Mouse (Mus musculus) cerebellum, adult 18-20 months (tissue): ENCODE results near the gene Prkg1.
"Not testable (repeated sequence)": the region's sequence is repeated elsewhere in the genome, so short reads cannot be mapped to it uniquely, and the experiment has no call there.

Experiments
- DNase-seq, 2 experiments: peaks; one replicate each; pipeline ENCODE4 v3.0.0; 2021

Prkg1 gene

GRCm38 (mm10) chr19:31279797-31280486, 484.9 kb downstream of the Prkg1 start:
- peak; percentile 5 to 8 for DNase-seq

GRCm38 (mm10) chr19:31262438-31262837, 502.4 kb downstream of the Prkg1 start:
- no peak for DNase-seq

DNA sequence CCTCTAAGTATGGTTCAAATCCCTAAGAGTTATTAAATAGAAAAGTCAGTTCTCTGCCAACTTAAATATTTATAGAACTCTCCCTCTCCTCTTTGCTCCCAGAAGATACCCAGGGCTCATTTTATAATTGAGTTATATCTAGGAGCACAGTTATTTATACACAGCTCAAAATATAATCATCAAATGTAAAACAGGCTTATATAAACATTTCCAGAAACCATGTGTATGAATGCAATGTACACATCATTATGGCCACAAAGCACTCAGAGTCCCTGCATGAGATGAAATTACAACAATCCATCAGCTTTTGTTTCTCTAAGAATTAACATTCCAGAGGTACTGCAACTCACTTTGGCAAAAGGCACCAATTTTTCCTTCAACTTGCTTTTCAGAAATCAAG, 504.3 kb downstream of the Prkg1 start:
- DNase-seq = no peak

GRCm38 (mm10) chr19:31255780-31256179, 509.1 kb downstream of the Prkg1 start:
- DNase-seq = no peak

DNA sequence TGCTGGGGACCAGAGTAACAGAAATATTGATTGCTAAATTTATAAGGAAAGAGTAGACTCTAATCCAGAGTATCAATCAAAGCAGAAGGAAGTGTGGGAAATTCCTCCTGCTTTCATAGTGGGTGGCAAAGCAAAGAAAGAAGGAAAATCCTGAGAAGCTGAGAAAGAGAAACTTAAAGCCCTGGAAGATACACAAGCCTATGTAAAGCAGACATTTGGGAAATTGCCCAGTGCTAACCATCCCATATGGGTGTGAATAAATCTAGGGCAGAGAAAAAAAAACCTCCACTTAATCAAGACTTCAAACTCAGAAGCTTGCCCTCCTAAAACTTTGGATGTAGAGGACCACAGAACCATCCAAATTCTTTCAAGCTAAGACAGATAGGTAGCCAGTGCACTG, 532.4 kb downstream of the Prkg1 start:
- no peak for DNase-seq

GRCm38 (mm10) chr19:31228385-31228784, 536.4 kb downstream of the Prkg1 start:
- DNase-seq = no peak

- no peak for DNase-seq
Observed at GRCm38 (mm10) chr19:31223457-31223856, 541.4 kb downstream of the Prkg1 start.

GRCm38 (mm10) chr19:31219261-31219660, 545.6 kb downstream of the Prkg1 start:
- DNase-seq = not testable (repeated sequence)

DNA sequence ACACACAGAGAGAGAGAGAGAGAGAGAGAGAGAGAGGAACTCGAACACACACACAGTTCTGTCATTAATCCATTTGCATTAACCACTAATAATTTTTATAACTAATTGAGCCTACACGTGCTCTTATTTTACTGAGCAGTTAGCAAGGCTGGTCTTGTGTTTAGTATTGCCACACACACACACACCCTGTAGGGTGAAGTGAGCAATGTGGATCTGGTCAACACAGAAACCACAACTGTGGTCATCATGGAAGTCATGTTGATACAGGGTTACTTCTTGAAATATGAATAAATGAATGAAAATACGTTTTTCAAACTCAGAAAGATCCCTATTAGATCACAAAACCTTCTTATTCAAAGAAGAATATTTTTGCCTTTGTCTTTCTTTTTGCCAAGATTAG, 554.0 kb downstream of the Prkg1 start:
- DNase-seq = no peak

DNA sequence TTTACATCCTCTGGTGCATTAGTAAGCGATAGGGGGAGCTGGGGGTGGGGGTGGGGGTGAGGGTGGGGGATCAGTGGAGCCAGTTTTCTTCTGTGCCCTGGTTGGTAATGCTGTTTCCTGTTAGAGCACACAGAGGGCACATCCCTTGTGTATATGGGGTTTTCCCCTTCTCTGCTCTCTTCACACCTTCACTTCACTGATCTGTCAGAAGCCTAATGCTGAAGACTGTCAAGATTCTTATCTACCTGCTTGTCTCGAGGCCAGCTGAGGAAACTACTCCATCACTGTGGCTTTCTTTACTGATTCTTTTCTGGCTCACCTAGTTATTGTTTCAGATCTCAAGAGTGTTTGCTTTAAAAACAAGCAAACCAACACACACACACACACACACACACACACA, 554.4 kb downstream of the Prkg1 start:
- no peak for DNase-seq

DNA sequence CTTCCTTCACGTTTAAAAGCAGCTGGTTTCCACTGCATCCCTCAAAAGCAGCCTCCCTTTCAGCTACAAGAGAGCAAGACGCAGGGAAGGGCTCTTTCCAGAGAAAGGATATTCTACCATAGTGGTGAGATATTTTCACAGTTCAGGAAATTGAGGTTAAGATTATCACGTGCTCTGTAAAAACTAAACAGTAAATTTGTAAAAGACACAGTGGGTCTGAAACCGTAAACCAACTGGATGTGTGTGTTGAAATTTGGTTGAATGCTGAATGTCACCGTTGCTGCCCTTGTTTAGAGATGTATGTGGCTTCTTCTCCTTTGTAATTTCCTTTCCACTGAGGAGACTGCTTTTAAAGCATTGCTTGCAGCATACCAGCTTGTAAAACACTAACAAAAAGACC, 565.2 kb downstream of the Prkg1 start:
- DNase-seq = no peak

GRCm38 (mm10) chr19:31198461-31198860, 566.4 kb downstream of the Prkg1 start:
- DNase-seq = no peak

- no peak for DNase-seq
Observed at GRCm38 (mm10) chr19:31197076-31197475, 567.8 kb downstream of the Prkg1 start.

- no peak for DNase-seq
Observed at GRCm38 (mm10) chr19:31188559-31189218, 576.1 kb downstream of the Prkg1 start.

DNA sequence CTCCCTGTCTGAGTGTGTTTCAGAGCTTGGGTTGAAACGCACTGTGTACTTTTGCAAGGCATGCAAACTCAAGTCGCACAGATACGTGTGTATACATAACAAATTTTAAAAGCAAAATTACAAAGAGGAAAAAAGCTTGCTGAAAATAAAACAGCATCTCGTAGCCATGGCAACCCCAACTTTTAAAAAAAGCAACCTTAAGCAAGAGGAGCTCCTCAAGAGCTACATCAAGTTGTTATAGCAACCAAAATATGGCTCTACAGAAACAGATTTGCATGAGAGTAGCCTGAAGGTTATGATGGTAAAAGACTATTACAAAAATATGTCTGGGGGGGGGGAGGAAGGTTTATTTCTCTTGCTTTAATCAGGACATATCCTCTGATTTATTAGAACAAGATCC, 584.1 kb downstream of the Prkg1 start:
- DNase-seq = no peak

GRCm38 (mm10) chr19:31177279-31177922, 587.4 kb downstream of the Prkg1 start:
- DNase-seq = no peak

DNA sequence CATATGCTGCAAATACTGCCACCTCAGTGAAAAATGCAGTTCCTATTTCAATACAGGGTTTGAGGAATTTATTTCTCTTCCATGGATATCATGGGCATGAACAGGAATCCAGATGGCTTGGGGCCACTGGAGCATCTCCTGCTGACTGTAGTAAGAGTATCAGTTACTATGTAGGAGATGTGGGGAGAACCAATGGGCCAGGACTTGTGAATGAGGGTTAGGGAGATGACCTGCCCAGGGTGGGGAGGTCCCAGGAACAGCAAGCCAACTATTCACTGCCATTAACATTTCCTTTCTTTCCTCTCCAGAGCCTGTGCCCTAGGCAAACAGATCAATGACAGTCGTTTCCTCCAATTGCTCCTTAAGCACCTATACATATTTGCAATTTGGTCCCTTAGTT, 593.8 kb downstream of the Prkg1 start:
- no peak for DNase-seq

GRCm38 (mm10) chr19:31158944-31159460, 605.8 kb downstream of the Prkg1 start:
- no peak for DNase-seq

DNA sequence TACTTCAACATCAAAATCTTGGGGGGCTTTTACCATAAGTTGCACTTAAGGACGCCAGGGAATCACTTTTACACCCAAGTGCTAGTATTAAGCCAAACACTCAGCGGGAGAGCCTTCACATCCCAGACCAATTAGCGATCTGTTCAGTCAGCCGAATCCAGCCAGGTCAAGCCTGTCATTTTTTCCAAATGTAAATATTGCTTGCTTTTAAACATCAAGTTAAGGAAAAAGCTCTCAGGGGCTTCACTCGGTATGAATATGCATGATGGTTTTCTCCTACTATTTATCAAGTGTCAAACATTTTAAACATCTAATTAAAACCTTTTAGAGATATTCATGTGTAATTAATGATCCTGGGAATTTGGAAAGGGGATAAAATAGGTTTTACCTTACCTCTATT, 611.4 kb downstream of the Prkg1 start:
- no peak for DNase-seq

DNA sequence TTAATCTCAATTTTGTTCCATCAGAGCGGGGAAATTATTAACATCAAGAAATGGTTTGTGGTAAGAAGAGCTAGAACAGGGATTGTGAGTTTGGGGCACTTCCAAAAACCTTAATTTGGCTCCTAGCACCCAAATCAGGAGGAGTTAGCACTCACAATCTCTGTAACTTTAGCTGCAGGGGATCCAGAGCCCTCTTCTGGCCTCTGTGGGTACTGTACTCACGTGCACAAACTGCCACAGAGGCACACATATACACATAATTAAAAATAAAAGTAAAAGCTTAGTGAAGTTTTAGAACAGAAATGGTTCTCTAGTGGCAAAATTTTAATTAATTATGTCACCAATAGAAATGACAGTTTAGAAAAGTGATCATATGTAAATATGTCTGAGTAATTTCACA, 614.9 kb downstream of the Prkg1 start:
- no peak for DNase-seq

DNA sequence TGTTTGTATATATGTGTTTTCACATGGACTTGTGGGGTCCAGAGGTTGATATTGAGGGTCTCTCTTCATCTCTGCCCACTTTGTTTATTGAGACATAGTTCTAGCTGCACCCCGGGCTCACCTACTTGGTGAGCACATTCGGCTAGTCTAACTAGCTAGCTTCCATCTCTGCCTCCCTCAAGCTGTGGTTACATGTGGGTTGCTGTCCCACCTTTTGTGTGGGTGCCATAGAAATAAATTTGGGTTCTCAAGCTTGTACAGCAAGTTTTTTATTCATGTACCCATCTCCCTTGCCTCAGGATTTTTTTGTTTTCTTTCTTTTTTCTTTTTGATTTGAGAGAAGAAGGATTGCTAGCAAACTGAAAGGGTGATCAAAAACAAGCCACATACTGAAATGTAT, 617.4 kb downstream of the Prkg1 start:
- no peak for DNase-seq

DNA sequence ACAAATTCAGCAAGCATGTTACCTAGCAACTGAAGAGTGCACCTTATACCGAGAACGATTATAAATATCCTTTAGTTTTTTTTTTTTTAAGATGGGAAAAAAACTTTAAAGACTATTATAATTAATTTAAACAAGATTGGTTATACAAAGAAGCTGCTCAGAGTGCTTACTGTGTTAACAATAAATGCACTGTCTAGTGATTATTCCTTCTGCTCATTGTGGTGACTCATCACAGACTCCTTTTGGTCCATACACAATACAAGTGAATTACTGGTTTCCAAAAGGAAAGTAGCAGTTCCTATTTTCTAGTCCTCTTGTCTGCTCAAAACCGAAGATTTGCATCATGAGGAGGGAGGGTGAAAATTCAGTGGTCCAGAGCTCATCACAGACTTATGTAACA, 618.7 kb downstream of the Prkg1 start:
- no peak for DNase-seq

GRCm38 (mm10) chr19:31141905-31142304, 622.9 kb downstream of the Prkg1 start:
- no peak for DNase-seq

- DNase-seq = no peak
Observed at GRCm38 (mm10) chr19:31136316-31136715, 628.5 kb downstream of the Prkg1 start.
